Mouse (Mus musculus): ENCODE data around the gene Bmi1. TPM values are rescaled to one million over a fixed set of nuclear protein-coding genes. Genes with fewer than 3 reads are reported as not detected.

Bmi1 gene
- polyA plus RNA-seq, 1 experiment from 2014 or later: 30.9 TPM

GRCm38 (mm10) chr2:18674193-18674902 lies 2.5 kb upstream of the Bmi1 start:
- ATAC-seq (ENCODE audit: low FRiP score, low TSS enrichment): no peak
- H3K4me1 ChIP-seq (ENCODE audit: insufficient read depth, low read length): peaks cover 16% of the 10 kb centered on the region
- no peak overlapping the region for H3K4me3 ChIP-seq (ENCODE audit: low read length)
- H3K27ac ChIP-seq (ENCODE audit: low read length): no peak overlapping the region
- H3K4me2 ChIP-seq (replicated peaks; ENCODE audit: low read depth, low read length): peak overlapping the region; percentile 27; the same call in 1 of the 2 replicates
- H3K9me3 ChIP-seq (ENCODE audit: low read length): no peaks in the 10 kb centered on the region
- H3K36me3 ChIP-seq (ENCODE audit: insufficient read depth, low read length): no peaks in the 10 kb centered on the region
- WGBS: 78% methylated on average over 4 of the region's 4 CpGs
- no peak overlapping the region for H3K9ac ChIP-seq (replicated peaks; ENCODE audit: low read length)
- H3K27me3 ChIP-seq (ENCODE audit: insufficient read depth, low read length): peaks cover 3% of the 10 kb centered on the region; the same call in 1 of the 2 replicates

- WGBS: 13% methylated on average over 42 of the region's 42 CpGs
- ATAC-seq (ENCODE audit: low FRiP score, low TSS enrichment): no peak
- H3K9me3 ChIP-seq (ENCODE audit: low read length): no peaks in the 10 kb centered on the region
Measured at GRCm38 (mm10) chr2:18675681-18676456, 949 bp upstream of the Bmi1 start.

GRCm38 (mm10) chr2:18676457-18676935 lies 322 bp upstream of the Bmi1 start:
- peaks cover 10% of the 10 kb centered on the region; the same call in 1 of the 2 replicates for H3K27me3 ChIP-seq (ENCODE audit: insufficient read depth, low read length)
- H3K4me1 ChIP-seq (ENCODE audit: insufficient read depth, low read length): peaks cover 29% of the 10 kb centered on the region
- WGBS: 0% methylated on average over 19 of the region's 64 CpGs
- peak overlapping the region; percentile 94 for H3K9ac ChIP-seq (replicated peaks; ENCODE audit: low read length)
- H3K36me3 ChIP-seq (ENCODE audit: insufficient read depth, low read length): no peaks in the 10 kb centered on the region
- ATAC-seq (ENCODE audit: low FRiP score, low TSS enrichment): peak; percentile 84
- H3K4me3 ChIP-seq (ENCODE audit: low read length): peak overlapping the region; percentile 74
- peak overlapping the region; percentile 79 for H3K4me2 ChIP-seq (replicated peaks; ENCODE audit: low read depth, low read length)
- peak overlapping the region; percentile 93 for H3K27ac ChIP-seq (ENCODE audit: low read length)
- H3K9me3 ChIP-seq (ENCODE audit: low read length): no peaks in the 10 kb centered on the region

More at GRCm38 (mm10) chr2:18675681-18676456, 949 bp upstream of the Bmi1 start:
- H3K4me3 ChIP-seq (ENCODE audit: low read length): peak overlapping the region; percentile 74
- H3K27me3 ChIP-seq (ENCODE audit: insufficient read depth, low read length): peaks cover 10% of the 10 kb centered on the region; the same call in 1 of the 2 replicates
- H3K9ac ChIP-seq (replicated peaks; ENCODE audit: low read length): peak overlapping the region; percentile 75
- peak overlapping the region; percentile 78 for H3K27ac ChIP-seq (ENCODE audit: low read length)
- H3K4me2 ChIP-seq (replicated peaks; ENCODE audit: low read depth, low read length): peak overlapping the region; percentile 79
- peaks cover 24% of the 10 kb centered on the region for H3K4me1 ChIP-seq (ENCODE audit: insufficient read depth, low read length)
- H3K36me3 ChIP-seq (ENCODE audit: insufficient read depth, low read length): no peaks in the 10 kb centered on the region

- H3K4me2 ChIP-seq (replicated peaks; ENCODE audit: low read depth, low read length): peak overlapping the region; percentile 79
- H3K4me1 ChIP-seq (ENCODE audit: insufficient read depth, low read length): peaks cover 29% of the 10 kb centered on the region
- WGBS: under 1% methylated on average over 35 of the region's 55 CpGs
- H3K27me3 ChIP-seq (ENCODE audit: insufficient read depth, low read length): peaks cover 10% of the 10 kb centered on the region; the same call in 1 of the 2 replicates
- peak overlapping the region; percentile 94 for H3K9ac ChIP-seq (replicated peaks; ENCODE audit: low read length)
- H3K4me3 ChIP-seq (ENCODE audit: low read length): peak overlapping the region; percentile 74
- no peak overlapping the region; the same call in 1 of the 2 replicates for H3K27ac ChIP-seq (ENCODE audit: low read length)
- no peaks in the 10 kb centered on the region for H3K9me3 ChIP-seq (ENCODE audit: low read length)
- H3K36me3 ChIP-seq (ENCODE audit: insufficient read depth, low read length): peaks cover 4% of the 10 kb centered on the region; the same call in 1 of the 2 replicates
- 0 out of 2 replicates have a peak, but pooled peaks have one; percentile 0 for ATAC-seq (ENCODE audit: low FRiP score, low TSS enrichment)
Measured at GRCm38 (mm10) chr2:18677631-18678471, 1.0 kb downstream of the Bmi1 start.

GRCm38 (mm10) chr2:18679701-18680100 lies 2.9 kb downstream of the Bmi1 start:
- no peak overlapping the region for H3K4me3 ChIP-seq (ENCODE audit: low read length)
- H3K4me1 ChIP-seq (ENCODE audit: insufficient read depth, low read length): peaks cover 18% of the 10 kb centered on the region
- H3K4me2 ChIP-seq (replicated peaks; ENCODE audit: low read depth, low read length): no peak overlapping the region
- ATAC-seq (ENCODE audit: low FRiP score, low TSS enrichment): no peak
- 78% methylated on average over 2 of the region's 2 CpGs for WGBS
- no peaks in the 10 kb centered on the region for H3K9me3 ChIP-seq (ENCODE audit: low read length)
- peaks cover 9% of the 10 kb centered on the region for H3K36me3 ChIP-seq (ENCODE audit: insufficient read depth, low read length)
- no peak overlapping the region for H3K9ac ChIP-seq (replicated peaks; ENCODE audit: low read length)
- H3K27me3 ChIP-seq (ENCODE audit: insufficient read depth, low read length): peaks cover 10% of the 10 kb centered on the region; the same call in 1 of the 2 replicates
- H3K27ac ChIP-seq (ENCODE audit: low read length): no peak overlapping the region

GRCm38 (mm10) chr2:18680501-18680900 lies 3.7 kb downstream of the Bmi1 start:
- H3K36me3 ChIP-seq (ENCODE audit: insufficient read depth, low read length): peaks cover 9% of the 10 kb centered on the region
- H3K9me3 ChIP-seq (ENCODE audit: low read length): no peaks in the 10 kb centered on the region
- peaks cover 10% of the 10 kb centered on the region; the same call in 1 of the 2 replicates for H3K27me3 ChIP-seq (ENCODE audit: insufficient read depth, low read length)
- H3K4me3 ChIP-seq (ENCODE audit: low read length): peak overlapping the region; percentile 49
- H3K4me1 ChIP-seq (ENCODE audit: insufficient read depth, low read length): peaks cover 18% of the 10 kb centered on the region
- ATAC-seq (ENCODE audit: low FRiP score, low TSS enrichment): no peak
- no peak overlapping the region for H3K27ac ChIP-seq (ENCODE audit: low read length)
- 1% methylated on average over 4 of the region's 4 CpGs for WGBS
- peak overlapping the region; percentile 57 for H3K9ac ChIP-seq (replicated peaks; ENCODE audit: low read length)
- H3K4me2 ChIP-seq (replicated peaks; ENCODE audit: low read depth, low read length): peak overlapping the region; percentile 81

GRCm38 (mm10) chr2:18680961-18681360 lies 4.1 kb downstream of the Bmi1 start:
- peaks cover 12% of the 10 kb centered on the region for H3K27me3 ChIP-seq (ENCODE audit: insufficient read depth, low read length)
- H3K4me3 ChIP-seq (ENCODE audit: low read length): peak overlapping the region; percentile 49
- H3K27ac ChIP-seq (ENCODE audit: low read length): no peak overlapping the region
- H3K9ac ChIP-seq (replicated peaks; ENCODE audit: low read length): peak overlapping the region; percentile 57
- no peaks in the 10 kb centered on the region for H3K9me3 ChIP-seq (ENCODE audit: low read length)
- peak; percentile 36; the same call in 1 of the 2 replicates for ATAC-seq (ENCODE audit: low FRiP score, low TSS enrichment)
- 2% methylated on average over 22 of the region's 29 CpGs for WGBS
- H3K36me3 ChIP-seq (ENCODE audit: insufficient read depth, low read length): peaks cover 9% of the 10 kb centered on the region
- H3K4me2 ChIP-seq (replicated peaks; ENCODE audit: low read depth, low read length): peak overlapping the region; percentile 81
- H3K4me1 ChIP-seq (ENCODE audit: insufficient read depth, low read length): peaks cover 18% of the 10 kb centered on the region

GRCm38 (mm10) chr2:18684062-18684461 lies 7.2 kb downstream of the Bmi1 start:
- Histone ChIP-seq H3K4me2 (replicated peaks; ENCODE audit: low read depth, low read length) (no peak overlapping the region), H3K4me3 (ENCODE audit: low read length) (no peak overlapping the region), H3K27me3 (ENCODE audit: insufficient read depth, low read length) (peaks cover 40% of the 10 kb centered on the region), H3K9me3 (ENCODE audit: low read length) (no peaks in the 10 kb centered on the region), H3K9ac (replicated peaks; ENCODE audit: low read length) (no peak overlapping the region), H3K36me3 (ENCODE audit: insufficient read depth, low read length) (peaks cover 9% of the 10 kb centered on the region), H3K27ac (ENCODE audit: low read length) (no peak overlapping the region), H3K4me1 (ENCODE audit: insufficient read depth, low read length) (peaks cover 19% of the 10 kb centered on the region)
- ATAC-seq (ENCODE audit: low FRiP score, low TSS enrichment): no peak
- WGBS: 76% methylated on average over 5 of the region's 5 CpGs

GRCm38 (mm10) chr2:18686386-18686785 lies 9.6 kb downstream of the Bmi1 start:
- H3K4me2 ChIP-seq (replicated peaks; ENCODE audit: low read depth, low read length): no peak overlapping the region
- peaks cover 9% of the 10 kb centered on the region for H3K36me3 ChIP-seq (ENCODE audit: insufficient read depth, low read length)
- peaks cover 21% of the 10 kb centered on the region for H3K4me1 ChIP-seq (ENCODE audit: insufficient read depth, low read length)
- ATAC-seq (ENCODE audit: low FRiP score, low TSS enrichment): no peak
- peaks cover 50% of the 10 kb centered on the region for H3K27me3 ChIP-seq (ENCODE audit: insufficient read depth, low read length)
- H3K27ac ChIP-seq (ENCODE audit: low read length): no peak overlapping the region
- no peaks in the 10 kb centered on the region for H3K9me3 ChIP-seq (ENCODE audit: low read length)
- H3K4me3 ChIP-seq (ENCODE audit: low read length): no peak overlapping the region
- H3K9ac ChIP-seq (replicated peaks; ENCODE audit: low read length): no peak overlapping the region
- 66% methylated on average over 6 of the region's 6 CpGs for WGBS
